Mouse (Mus musculus) myocyte (in vitro differentiated cells): ENCODE results near the gene Sox5. TPM values are rescaled to one million over a fixed set of nuclear protein-coding genes. Genes with fewer than 3 reads are reported as not detected.
A peak's percentile ranks its signal among the peaks of the same experiment; 100 is the strongest.

Source experiments
- H3K27me3 ChIP-seq: one replicate; pipeline ENCODE4 v1.6.1; 2011; ENCODE audit not compliant: control insufficient read depth, insufficient read depth, insufficient read length
- H3K36me3 ChIP-seq: one replicate; pipeline ENCODE4 v1.6.1; 2011; ENCODE audit not compliant: control insufficient read depth, insufficient read depth
- H3K4me2 ChIP-seq: one replicate; pipeline ENCODE4 v1.6.1; 2011; ENCODE audit warnings: low read depth, control low read depth
- H3K4me3 ChIP-seq: one replicate; pipeline ENCODE4 v1.5.1; 2011; ENCODE audit warnings: mild to moderate bottlenecking, control low read depth, moderate library complexity
- H3K79me2 ChIP-seq: one replicate; pipeline ENCODE4 v1.6.1; 2011; ENCODE audit not compliant: control insufficient read depth, insufficient read depth
- H3ac ChIP-seq: one replicate; pipeline ENCODE4 v1.6.1; 2011; ENCODE audit not compliant: control insufficient read depth, insufficient read length
- CEBPB ChIP-seq: IDR thresholded peaks from 2 replicates; pipeline ENCODE4 v1.6.1; 2011; ENCODE audit warnings: mild to moderate bottlenecking, moderate library complexity; ENCODE audit not compliant: poor library complexity, insufficient read depth, severe bottlenecking
- E2F4 ChIP-seq: IDR thresholded peaks from one replicate; pipeline ENCODE4 v1.6.1; 2011; ENCODE audit warnings: mild to moderate bottlenecking, control low read depth, moderate library complexity; ENCODE audit not compliant: insufficient read depth
- MAX ChIP-seq: IDR thresholded peaks from one replicate; pipeline ENCODE4 v1.6.1; 2011; ENCODE audit warnings: low read depth, mild to moderate bottlenecking, control low read depth
- MYOD1 ChIP-seq, 3 experiments: IDR thresholded peaks; one replicate each; pipeline ENCODE4 v1.6.1; 2011; ENCODE audit warnings: control low read depth in 2 of 3, low read depth in 2 of 3, mild to moderate bottlenecking in 2 of 3, moderate library complexity in 1 of 3; ENCODE audit not compliant: insufficient read length in 2 of 3, control insufficient read depth in 1 of 3
- MYOG ChIP-seq, 3 experiments: IDR thresholded peaks; one replicate each; pipeline ENCODE4 v1.6.1; 2011; ENCODE audit warnings: control low read depth in 2 of 3, low read depth in 2 of 3, mild to moderate bottlenecking in 2 of 3; ENCODE audit not compliant: insufficient read length in 2 of 3, control insufficient read depth in 1 of 3, insufficient read depth in 1 of 3
- POLR2A ChIP-seq: IDR thresholded peaks from one replicate; pipeline ENCODE4 v1.6.1; 2011; ENCODE audit warnings: low read depth, mild to moderate bottlenecking, control low read depth, moderate library complexity; ENCODE audit not compliant: insufficient read length
- POLR2AphosphoS2 ChIP-seq: IDR thresholded peaks from one replicate; pipeline ENCODE4 v1.6.1; 2011; ENCODE audit warnings: low read depth, control low read depth; ENCODE audit not compliant: insufficient read length
- REST ChIP-seq: IDR thresholded peaks from one replicate; pipeline ENCODE4 v1.6.1; 2011; ENCODE audit warnings: mild to moderate bottlenecking, control low read depth, moderate library complexity; ENCODE audit not compliant: insufficient read depth, insufficient read length
- SRF ChIP-seq: IDR thresholded peaks from one replicate; pipeline ENCODE4 v1.6.1; 2011; ENCODE audit warnings: low read depth; ENCODE audit not compliant: control insufficient read depth, insufficient read length
- TCF12 ChIP-seq: IDR thresholded peaks from one replicate; pipeline ENCODE4 v1.6.1; 2011; ENCODE audit warnings: mild to moderate bottlenecking, control low read depth; ENCODE audit not compliant: poor library complexity, insufficient read depth, severe bottlenecking
- TCF3 ChIP-seq: IDR thresholded peaks from one replicate; pipeline ENCODE4 v1.6.1; 2011; ENCODE audit warnings: low read depth, control low read depth; ENCODE audit not compliant: insufficient read length
- USF1 ChIP-seq: IDR thresholded peaks from one replicate; pipeline ENCODE4 v1.6.1; 2011; ENCODE audit warnings: low read depth, mild to moderate bottlenecking, control low read depth, moderate library complexity
- polyA plus RNA-seq: library from polyadenylated mRNA; unstranded; fragments of >200 nt; fragmentation: generic; extraction: Trizol; gene quantifications from one replicate; pipeline ENCODE4 v1.2.1, GENCODE M21; 2012; ENCODE audit warnings: missing spikeins

Gene Sox5
- polyA plus RNA-seq, 1 experiment = 0.50 TPM

DNA sequence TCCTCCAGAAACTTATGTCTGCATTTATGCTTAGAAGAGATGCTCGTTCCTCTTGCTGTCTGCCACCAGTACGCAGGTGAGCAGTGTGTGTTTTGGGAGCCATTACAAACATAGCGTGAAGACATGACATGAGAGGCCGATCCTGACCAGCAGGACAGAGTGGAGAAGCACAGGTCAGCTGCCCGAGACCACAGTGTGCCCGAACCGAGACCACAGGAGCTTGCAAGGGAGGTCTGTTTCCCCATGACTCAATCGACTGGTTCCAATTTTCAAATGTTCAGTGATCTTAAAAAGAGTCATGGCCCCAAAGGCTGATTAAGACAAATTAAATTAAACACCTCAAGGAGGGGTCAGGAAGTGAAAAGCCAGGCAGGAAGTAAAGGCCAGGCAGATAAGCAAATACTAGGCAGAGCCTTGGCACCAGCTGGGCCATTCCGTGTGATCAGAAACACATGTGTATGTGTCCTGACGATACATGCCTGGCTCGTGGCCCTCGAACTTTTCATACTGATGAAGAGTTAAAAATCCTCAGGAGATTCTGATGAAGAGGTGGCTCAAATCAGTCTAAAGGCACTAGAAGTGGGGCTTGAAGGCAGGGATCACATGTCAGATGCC is 58.1 kb downstream of the Sox5 start:
- no peak overlapping the region for H3ac ChIP-seq
- TF ChIP-seq USF1 = no peak
- no peak for TF ChIP-seq MYOD1 (IDR thresholded peaks at IDR 0.05; ENCODE audit: control insufficient read depth in 1 of 3, insufficient read length in 2 of 3, low read depth in 2 of 3)
- TF ChIP-seq REST = no peak
- no peak for TF ChIP-seq SRF
- H3K27me3 ChIP-seq = no peaks in the 10 kb centered on the region
- no peak overlapping the region for H3K4me2 ChIP-seq
- H3K4me3 ChIP-seq = no peak overlapping the region
- no peaks in the 10 kb centered on the region for H3K36me3 ChIP-seq
- H3K79me2 ChIP-seq = no peaks in the 10 kb centered on the region

DNA sequence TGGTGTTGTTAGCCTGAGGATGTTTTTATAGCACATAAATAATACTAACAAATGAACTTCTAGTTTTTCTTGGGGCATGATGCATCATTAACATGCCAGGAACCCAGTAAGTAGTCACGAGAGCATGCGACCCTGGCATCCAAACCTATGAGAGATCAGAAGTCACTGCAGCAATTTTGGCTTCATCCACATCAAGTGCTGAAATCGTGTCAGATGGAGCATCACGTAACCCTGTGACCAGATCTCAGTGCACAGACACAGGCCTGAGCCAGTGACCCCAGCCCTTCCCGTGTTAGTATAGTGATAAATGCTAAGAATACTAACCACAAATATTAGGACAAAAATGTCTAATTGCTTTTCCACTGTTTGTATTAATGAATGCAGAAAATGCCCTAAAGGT is 58.8 kb downstream of the Sox5 start:
- no peaks in the 10 kb centered on the region for H3K27me3 ChIP-seq
- H3K4me3 ChIP-seq = no peak overlapping the region
- no peak overlapping the region for H3K4me2 ChIP-seq
- no peaks in the 10 kb centered on the region for H3K79me2 ChIP-seq
- no peak overlapping the region for H3ac ChIP-seq
- TF ChIP-seq MYOD1 (IDR thresholded peaks at IDR 0.05; ENCODE audit: control insufficient read depth in 1 of 3, insufficient read length in 2 of 3, low read depth in 2 of 3) (no peak), POLR2AphosphoS2 (no peak), POLR2A (no peak), TCF12 (no peak), TCF3 (no peak), SRF (no peak), USF1 (no peak), CEBPB (no peak), MAX (no peak), REST (no peak), E2F4 (no peak), MYOG (IDR thresholded peaks at IDR 0.05; ENCODE audit: control insufficient read depth in 1 of 3, insufficient read depth in 1 of 3, insufficient read length in 2 of 3, low read depth in 2 of 3) (no peak)
- H3K36me3 ChIP-seq = no peaks in the 10 kb centered on the region

DNA sequence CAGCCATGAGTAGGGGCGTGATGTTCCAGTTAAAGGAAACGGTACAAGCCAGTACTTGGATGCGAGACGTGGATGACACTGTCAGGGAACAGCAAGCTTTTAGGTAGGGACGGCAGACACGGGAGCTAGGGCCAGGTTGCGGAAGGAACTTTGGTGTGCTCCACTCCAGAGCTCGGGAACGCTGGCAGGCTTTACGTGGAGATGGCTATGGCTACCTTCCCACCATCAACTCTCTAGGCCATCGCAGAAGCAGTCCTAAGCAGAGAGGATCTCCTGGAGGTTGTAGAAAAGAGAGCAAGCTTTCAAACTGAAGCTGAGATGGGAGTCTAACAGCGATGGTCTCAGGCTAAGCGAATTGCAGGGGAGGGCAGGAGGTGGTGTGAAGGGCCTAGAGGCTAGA is 60.9 kb downstream of the Sox5 start:
- no peaks in the 10 kb centered on the region for H3K36me3 ChIP-seq
- H3K79me2 ChIP-seq = no peaks in the 10 kb centered on the region
- no peak overlapping the region for H3K4me3 ChIP-seq
- no peak overlapping the region for H3ac ChIP-seq
- no peaks in the 10 kb centered on the region for H3K27me3 ChIP-seq
- TF ChIP-seq POLR2AphosphoS2 = no peak
- TF ChIP-seq SRF = no peak
- TF ChIP-seq REST = no peak
- no peak for TF ChIP-seq USF1
- TF ChIP-seq CEBPB = no peak
- no peak for TF ChIP-seq E2F4
- no peak for TF ChIP-seq MYOG (IDR thresholded peaks at IDR 0.05; ENCODE audit: control insufficient read depth in 1 of 3, insufficient read depth in 1 of 3, insufficient read length in 2 of 3, low read depth in 2 of 3)
- TF ChIP-seq POLR2A = no peak
- TF ChIP-seq MYOD1 (IDR thresholded peaks at IDR 0.05; ENCODE audit: control insufficient read depth in 1 of 3, insufficient read length in 2 of 3, low read depth in 2 of 3) = no peak
- no peak for TF ChIP-seq TCF12
- H3K4me2 ChIP-seq = no peak overlapping the region

DNA sequence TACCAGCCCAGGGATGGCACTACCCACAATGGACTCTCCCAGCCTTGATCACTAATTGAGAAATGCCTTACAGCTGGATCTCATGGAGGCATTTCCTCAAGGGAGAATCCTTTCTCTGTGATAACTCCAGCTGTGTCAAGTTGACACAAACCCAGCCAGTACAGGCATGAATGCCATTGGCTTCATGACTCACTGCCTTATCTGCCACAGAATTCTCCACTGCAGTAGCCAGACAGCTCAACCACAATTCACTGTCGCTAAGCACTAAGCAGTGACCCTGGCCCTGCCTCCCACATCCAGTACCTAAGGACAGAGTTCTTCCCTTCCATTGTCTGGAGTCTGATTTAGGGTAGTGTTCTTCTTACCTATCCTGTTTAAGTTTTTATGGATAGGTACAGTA is 65.4 kb downstream of the Sox5 start:
- H3K4me3 ChIP-seq = no peak overlapping the region
- H3K4me2 ChIP-seq = no peak overlapping the region
- H3K36me3 ChIP-seq = no peaks in the 10 kb centered on the region
- no peak overlapping the region for H3ac ChIP-seq
- H3K27me3 ChIP-seq = no peaks in the 10 kb centered on the region
- peak in 1 of 3 experiments; percentile 3 for TF ChIP-seq MYOD1 (IDR thresholded peaks at IDR 0.05; ENCODE audit: control insufficient read depth in 1 of 3, insufficient read length in 2 of 3, low read depth in 2 of 3)
- no peak for TF ChIP-seq MYOG (IDR thresholded peaks at IDR 0.05; ENCODE audit: control insufficient read depth in 1 of 3, insufficient read depth in 1 of 3, insufficient read length in 2 of 3, low read depth in 2 of 3)
- H3K79me2 ChIP-seq = no peaks in the 10 kb centered on the region

DNA sequence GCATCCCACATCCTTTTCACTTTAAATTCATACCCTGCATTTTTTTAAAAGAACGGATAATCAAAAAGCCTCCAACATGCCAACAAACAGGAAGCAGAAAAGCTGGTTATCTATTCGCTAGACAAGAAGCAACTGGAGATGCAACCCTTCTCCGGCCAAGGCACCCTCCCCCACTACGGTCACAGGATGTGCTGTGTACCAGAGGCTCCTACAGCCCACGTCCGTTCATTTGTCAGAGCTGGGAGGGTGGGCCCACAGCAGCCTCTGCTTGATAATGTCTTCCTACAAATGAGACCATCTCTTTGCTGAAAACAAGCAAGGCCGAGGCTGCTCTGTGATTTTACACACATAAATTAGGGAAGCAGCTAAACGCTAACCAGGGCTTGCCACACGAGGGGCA is 69.9 kb downstream of the Sox5 start:
- no peak overlapping the region for H3K4me3 ChIP-seq
- H3K79me2 ChIP-seq = no peaks in the 10 kb centered on the region
- H3ac ChIP-seq = no peak overlapping the region
- no peaks in the 10 kb centered on the region for H3K36me3 ChIP-seq
- no peaks in the 10 kb centered on the region for H3K27me3 ChIP-seq
- H3K4me2 ChIP-seq = no peak overlapping the region
- TF ChIP-seq MYOD1 (IDR thresholded peaks at IDR 0.05; ENCODE audit: control insufficient read depth in 1 of 3, insufficient read length in 2 of 3, low read depth in 2 of 3) (no peak), CEBPB (no peak), E2F4 (no peak), POLR2AphosphoS2 (no peak), TCF3 (no peak), TCF12 (no peak), SRF (no peak), MAX (no peak), MYOG (IDR thresholded peaks at IDR 0.05; ENCODE audit: control insufficient read depth in 1 of 3, insufficient read depth in 1 of 3, insufficient read length in 2 of 3, low read depth in 2 of 3) (no peak), POLR2A (no peak), USF1 (no peak), REST (no peak)
